Mouse (Mus musculus) bone marrow, adult 2 months (tissue): Measurements from ENCODE around the gene Cdc6.

Experiments used
- CTCF ChIP-seq: fragments of 200-500 bp; IDR thresholded peaks from 2 replicates; pipeline ENCODE4 v1.5.1; 2011; ENCODE audit warnings: low read length, control low read depth; ENCODE audit not compliant: control insufficient read depth, insufficient read depth
- POLR2A ChIP-seq: fragments of 200-500 bp; IDR thresholded peaks from 2 replicates; pipeline ENCODE4 v1.6.1; 2011; ENCODE audit warnings: low read depth, mild to moderate bottlenecking, control low read depth, low read length, borderline replicate concordance; ENCODE audit not compliant: control insufficient read depth

- TF ChIP-seq CTCF = no peak
- TF ChIP-seq POLR2A = no peak
Measured at GRCm38 (mm10) chr11:98971316-98972031, 63.9 kb downstream of the Cdc6 start.
